Mouse (Mus musculus) natural killer cell, adult 2 months (primary cell): Measurements from ENCODE around the gene Tfcp2l1.

Experiments
- DNase-seq, 2 experiments: peaks; one replicate each; pipeline ENCODE4 v3.0.0; 2022; ENCODE audit warnings: low spot score in 2 of 2

The Tfcp2l1 gene

GRCm38 (mm10) chr1:118650771-118651080 lies 23.0 kb downstream of the Tfcp2l1 start:
- DNase-seq, result no peak

GRCm38 (mm10) chr1:118658716-118659115 lies 31.0 kb downstream of the Tfcp2l1 start:
- no peak for DNase-seq

- no peak for DNase-seq
Measured at GRCm38 (mm10) chr1:118660880-118661465, 33.2 kb downstream of the Tfcp2l1 start.

GRCm38 (mm10) chr1:118663062-118663461 lies 35.3 kb downstream of the Tfcp2l1 start:
- no peak for DNase-seq

GRCm38 (mm10) chr1:118667536-118667935 lies 39.8 kb downstream of the Tfcp2l1 start:
- DNase-seq, result no peak

- no peak for DNase-seq
Measured at GRCm38 (mm10) chr1:118672196-118672595, 44.5 kb downstream of the Tfcp2l1 start.

GRCm38 (mm10) chr1:118674176-118674575 lies 46.4 kb downstream of the Tfcp2l1 start:
- DNase-seq, result no peak

GRCm38 (mm10) chr1:118681980-118682379 lies 54.2 kb downstream of the Tfcp2l1 start:
- no peak for DNase-seq

- no peak for DNase-seq
Measured at GRCm38 (mm10) chr1:118683686-118684085, 55.9 kb downstream of the Tfcp2l1 start.

- no peak for DNase-seq
Measured at GRCm38 (mm10) chr1:118687726-118688125, 60.0 kb downstream of the Tfcp2l1 start.

GRCm38 (mm10) chr1:118689830-118690229 lies 62.1 kb downstream of the Tfcp2l1 start:
- no peak for DNase-seq

- DNase-seq, result no peak
Measured at GRCm38 (mm10) chr1:118694436-118694835, 66.7 kb downstream of the Tfcp2l1 start.

- DNase-seq, result no peak
Measured at GRCm38 (mm10) chr1:118697906-118698305, 70.2 kb downstream of the Tfcp2l1 start.

- DNase-seq, result no peak
Measured at GRCm38 (mm10) chr1:118699118-118699890, 71.6 kb downstream of the Tfcp2l1 start.

GRCm38 (mm10) chr1:118699961-118700360 lies 72.2 kb downstream of the Tfcp2l1 start:
- DNase-seq, result no peak

- DNase-seq, result no peak
Measured at GRCm38 (mm10) chr1:118711606-118712005, 83.9 kb downstream of the Tfcp2l1 start.

GRCm38 (mm10) chr1:118716225-118716624 lies 88.5 kb downstream of the Tfcp2l1 start:
- no peak for DNase-seq

GRCm38 (mm10) chr1:118718055-118718454 lies 90.3 kb downstream of the Tfcp2l1 start:
- DNase-seq, result no peak

GRCm38 (mm10) chr1:118719699-118720098 lies 92.0 kb downstream of the Tfcp2l1 start:
- DNase-seq, result no peak

- no peak for DNase-seq
Measured at GRCm38 (mm10) chr1:118720474-118721095, 92.8 kb downstream of the Tfcp2l1 start.

GRCm38 (mm10) chr1:118727075-118727474 lies 99.3 kb downstream of the Tfcp2l1 start:
- no peak for DNase-seq

GRCm38 (mm10) chr1:118728796-118729195 lies 101.1 kb downstream of the Tfcp2l1 start:
- no peak for DNase-seq
